Mouse (Mus musculus): ENCODE data around the gene Ide. TPM values are rescaled to one million over a fixed set of nuclear protein-coding genes. Genes with fewer than 3 reads are reported as not detected.

The Ide gene
- 39.2 and 42.0 TPM in 2 replicates for polyA plus RNA-seq (2015; fragmentation: Nextera tagmentation; extraction: Ambion mirVana)

- no peak within 1 kb of the TSS for H3K4me3 ChIP-seq (ENCODE audit: low read length)
- H3K27me3 ChIP-seq (ENCODE audit: control insufficient read depth, insufficient read depth, low read depth, low read length), result no peaks in the 10 kb centered on the region
- H3K9me3 ChIP-seq (ENCODE audit: control insufficient read depth, low read length), result no peaks in the 10 kb centered on the region
- H3K9ac ChIP-seq (ENCODE audit: low read length), result no peak within 1 kb of the TSS
- no peaks in the 10 kb centered on the region for H3K36me3 ChIP-seq (ENCODE audit: control insufficient read depth, insufficient read depth, low read length)
- no peak within 1 kb of the TSS for H3K4me2 ChIP-seq (ENCODE audit: low read depth, low read length)
- 57% methylated on average over 4 of the region's 4 CpGs for WGBS
- ATAC-seq (ENCODE audit: low read depth), result no peak
- H3K27ac ChIP-seq (ENCODE audit: low read length), result no peak within 1 kb of the TSS
- no peaks in the 10 kb centered on the region for H3K4me1 ChIP-seq (replicated peaks; ENCODE audit: control insufficient read depth, insufficient read depth, low read length)
These were observed at the start of gene Ide for GRCm38 (mm10) chr19:37337752-37338151. TSS of gene Ide (minus strand) at chr19:37337852.

- Histone ChIP-seq H3K27ac (ENCODE audit: low read length) (no peak overlapping the region), H3K4me1 (replicated peaks; ENCODE audit: control insufficient read depth, insufficient read depth, low read length) (no peaks in the 10 kb centered on the region), H3K27me3 (ENCODE audit: control insufficient read depth, insufficient read depth, low read depth, low read length) (no peaks in the 10 kb centered on the region), H3K9me3 (ENCODE audit: control insufficient read depth, low read length) (no peaks in the 10 kb centered on the region), H3K36me3 (ENCODE audit: control insufficient read depth, insufficient read depth, low read length) (peaks cover 30% of the 10 kb centered on the region), H3K4me3 (ENCODE audit: low read length) (no peak overlapping the region), H3K4me2 (ENCODE audit: low read depth, low read length) (no peak overlapping the region), H3K9ac (ENCODE audit: low read length) (no peak overlapping the region)
- no peak for ATAC-seq (ENCODE audit: low read depth)
- 59% methylated on average over 3 of the region's 3 CpGs for WGBS
These were observed 48.5 kb upstream of the Ide start for GRCm38 (mm10) chr19:37386126-37386525.

- no peak for ATAC-seq (ENCODE audit: low read depth)
- no peaks in the 10 kb centered on the region for H3K9me3 ChIP-seq (ENCODE audit: control insufficient read depth, low read length)
- H3K4me3 ChIP-seq (ENCODE audit: low read length), result peak overlapping the region; percentile 12; the same call in 1 of the 2 replicates
- no peaks in the 10 kb centered on the region for H3K27me3 ChIP-seq (ENCODE audit: control insufficient read depth, insufficient read depth, low read depth, low read length)
- H3K4me1 ChIP-seq (replicated peaks; ENCODE audit: control insufficient read depth, insufficient read depth, low read length), result peaks cover 21% of the 10 kb centered on the region
- H3K36me3 ChIP-seq (ENCODE audit: control insufficient read depth, insufficient read depth, low read length), result no peaks in the 10 kb centered on the region
- H3K27ac ChIP-seq (ENCODE audit: low read length), result no peak overlapping the region
- 78% methylated on average over 6 of the region's 6 CpGs for WGBS
- peak overlapping the region; percentile 17; the same call in 1 of the 2 replicates for H3K4me2 ChIP-seq (ENCODE audit: low read depth, low read length)
- H3K9ac ChIP-seq (ENCODE audit: low read length), result 0 out of 2 replicates have a peak overlapping the region, but pooled peaks have one; percentile 28
These were observed 41.2 kb upstream of the Ide start for GRCm38 (mm10) chr19:37378816-37379215.

- H3K9ac ChIP-seq (ENCODE audit: low read length), result peak overlapping the region; percentile 82
- no peaks in the 10 kb centered on the region for H3K36me3 ChIP-seq (ENCODE audit: control insufficient read depth, insufficient read depth, low read length)
- H3K27me3 ChIP-seq (ENCODE audit: control insufficient read depth, insufficient read depth, low read depth, low read length), result no peaks in the 10 kb centered on the region
- H3K4me1 ChIP-seq (replicated peaks; ENCODE audit: control insufficient read depth, insufficient read depth, low read length), result peaks cover 21% of the 10 kb centered on the region
- H3K4me2 ChIP-seq (ENCODE audit: low read depth, low read length), result peak overlapping the region; percentile 67
- ATAC-seq (ENCODE audit: low read depth), result no peak
- H3K27ac ChIP-seq (ENCODE audit: low read length), result no peak overlapping the region
- H3K9me3 ChIP-seq (ENCODE audit: control insufficient read depth, low read length), result no peaks in the 10 kb centered on the region
- peak overlapping the region; percentile 65 for H3K4me3 ChIP-seq (ENCODE audit: low read length)
- 9% methylated on average over 8 of the region's 8 CpGs for WGBS
These were observed 39.8 kb upstream of the Ide start for GRCm38 (mm10) chr19:37377404-37377990.

- Histone ChIP-seq H3K4me2 (ENCODE audit: low read depth, low read length) (peak overlapping the region; percentile 67), H3K27ac (ENCODE audit: low read length) (peak overlapping the region; percentile 30; the same call in 1 of the 2 replicates), H3K27me3 (ENCODE audit: control insufficient read depth, insufficient read depth, low read depth, low read length) (no peaks in the 10 kb centered on the region), H3K4me3 (ENCODE audit: low read length) (peak overlapping the region; percentile 65), H3K36me3 (ENCODE audit: control insufficient read depth, insufficient read depth, low read length) (no peaks in the 10 kb centered on the region), H3K9ac (ENCODE audit: low read length) (peak overlapping the region; percentile 82), H3K4me1 (replicated peaks; ENCODE audit: control insufficient read depth, insufficient read depth, low read length) (peaks cover 21% of the 10 kb centered on the region), H3K9me3 (ENCODE audit: control insufficient read depth, low read length) (no peaks in the 10 kb centered on the region)
- ATAC-seq (ENCODE audit: low read depth), result no peak
- under 1% methylated on average over 11 of the region's 11 CpGs for WGBS
These were observed 39.2 kb upstream of the Ide start for GRCm38 (mm10) chr19:37376841-37377240.

- Histone ChIP-seq H3K27me3 (ENCODE audit: control insufficient read depth, insufficient read depth, low read depth, low read length) (no peaks in the 10 kb centered on the region), H3K4me3 (ENCODE audit: low read length) (peak within 1 kb of the TSS; percentile 65), H3K27ac (ENCODE audit: low read length) (peak within 1 kb of the TSS; percentile 98), H3K4me1 (replicated peaks; ENCODE audit: control insufficient read depth, insufficient read depth, low read length) (peaks cover 21% of the 10 kb centered on the region), H3K36me3 (ENCODE audit: control insufficient read depth, insufficient read depth, low read length) (no peaks in the 10 kb centered on the region), H3K4me2 (ENCODE audit: low read depth, low read length) (peak within 1 kb of the TSS; percentile 69), H3K9ac (ENCODE audit: low read length) (peak within 1 kb of the TSS; percentile 82), H3K9me3 (ENCODE audit: control insufficient read depth, low read length) (no peaks in the 10 kb centered on the region)
- peak; percentile 99 for ATAC-seq (ENCODE audit: low read depth)
- under 1% methylated on average over 73 of the region's 73 CpGs for WGBS
These were observed 38.3 kb upstream of the Ide start, which contains the start of gene Kif11 for GRCm38 (mm10) chr19:37375755-37376615. TSS of gene Kif11 (plus strand) at chr19:37376403.

- ATAC-seq (ENCODE audit: low read depth), result no peak
These were observed 37.5 kb upstream of the Ide start for GRCm38 (mm10) chr19:37374941-37375754.

GRCm38 (mm10) chr19:37370356-37370755 is 32.7 kb upstream of the Ide start:
- Histone ChIP-seq H3K4me1 (replicated peaks; ENCODE audit: control insufficient read depth, insufficient read depth, low read length) (peaks cover 3% of the 10 kb centered on the region; the same call in 1 of the 2 replicates), H3K4me2 (ENCODE audit: low read depth, low read length) (no peak overlapping the region), H3K36me3 (ENCODE audit: control insufficient read depth, insufficient read depth, low read length) (no peaks in the 10 kb centered on the region), H3K9ac (ENCODE audit: low read length) (no peak overlapping the region), H3K27ac (ENCODE audit: low read length) (no peak overlapping the region), H3K9me3 (ENCODE audit: control insufficient read depth, low read length) (no peaks in the 10 kb centered on the region), H3K27me3 (ENCODE audit: control insufficient read depth, insufficient read depth, low read depth, low read length) (no peaks in the 10 kb centered on the region), H3K4me3 (ENCODE audit: low read length) (no peak overlapping the region)
- WGBS, result 86% methylated on average over 5 of the region's 5 CpGs
- ATAC-seq (ENCODE audit: low read depth), result no peak

More at GRCm38 (mm10) chr19:37374941-37375754, 37.5 kb upstream of the Ide start:
- Histone ChIP-seq H3K9me3 (ENCODE audit: control insufficient read depth, low read length) (no peaks in the 10 kb centered on the region), H3K4me1 (replicated peaks; ENCODE audit: control insufficient read depth, insufficient read depth, low read length) (peaks cover 16% of the 10 kb centered on the region), H3K36me3 (ENCODE audit: control insufficient read depth, insufficient read depth, low read length) (no peaks in the 10 kb centered on the region), H3K27me3 (ENCODE audit: control insufficient read depth, insufficient read depth, low read depth, low read length) (no peaks in the 10 kb centered on the region), H3K9ac (ENCODE audit: low read length) (peak overlapping the region; percentile 80), H3K4me2 (ENCODE audit: low read depth, low read length) (peak overlapping the region; percentile 69), H3K4me3 (ENCODE audit: low read length) (peak overlapping the region; percentile 65), H3K27ac (ENCODE audit: low read length) (peak overlapping the region; percentile 98)
- 17% methylated on average over 7 of the region's 7 CpGs for WGBS

Data from lung, embryonic 16.5 days (tissue).